Mouse (Mus musculus) forebrain, embryonic 16.5 days (tissue): ENCODE measurements around the gene Actn4. TPM values are rescaled to one million over a fixed set of nuclear protein-coding genes. Genes with fewer than 3 reads are reported as not detected.
"Not testable (repeated sequence)": the region's sequence is repeated elsewhere in the genome, so short reads cannot be mapped to it uniquely, and the experiment has no call there.

Source experiments
- ATAC-seq: fragments of 200-750 bp; cut with Nextera tagmentation; 2 replicates; pipeline ENCODE4 v1.8.0; 2017; ENCODE audit warnings: mild to moderate bottlenecking, moderate library complexity
- H3K27ac ChIP-seq: fragments of 300-500 bp; sonication (generic); 2 replicates; pipeline ENCODE4 v1.5.1; 2014; ENCODE audit warnings: low read length, control low read depth
- H3K27me3 ChIP-seq: fragments of 300-500 bp; sonication (generic); replicated peaks from 2 replicates; pipeline ENCODE4 v1.6.1; 2014; ENCODE audit warnings: low read length; ENCODE audit not compliant: control insufficient read depth, insufficient read depth
- H3K36me3 ChIP-seq: fragments of 300-500 bp; sonication (generic); 2 replicates; pipeline ENCODE4 v1.6.1; 2014; ENCODE audit not compliant: control insufficient read depth, insufficient read depth
- H3K4me1 ChIP-seq: fragments of 300-500 bp; sonication (generic); replicated peaks from 2 replicates; pipeline ENCODE4 v1.6.1; 2014; ENCODE audit warnings: low read length; ENCODE audit not compliant: control insufficient read depth, insufficient read depth
- H3K4me2 ChIP-seq: fragments of 300-500 bp; sonication (generic); 2 replicates; pipeline ENCODE4 v1.6.1; 2014; ENCODE audit warnings: mild to moderate bottlenecking, low read length, control low read depth
- H3K4me3 ChIP-seq: fragments of 300-500 bp; sonication (generic); replicated peaks from 2 replicates; pipeline ENCODE4 v1.5.1; 2014; ENCODE audit warnings: mild to moderate bottlenecking, low read length, control low read depth
- H3K9ac ChIP-seq: fragments of 300-500 bp; sonication (generic); replicated peaks from 2 replicates; pipeline ENCODE4 v1.6.1; 2014; ENCODE audit warnings: low read depth, low read length, control low read depth
- H3K9me3 ChIP-seq: fragments of 300-500 bp; sonication (generic); 2 replicates; pipeline ENCODE4 v1.6.1; 2016; ENCODE audit warnings: low read length; ENCODE audit not compliant: control insufficient read depth
- WGBS: fragments of 180-500 bp; shearing (Covaris S2); extraction: QIAGEN DNeasy Blood & Tissue Kit; methylation state at CpG from one replicate; pipeline ENCODE4 v1.1.7; 2014; 5-methylcytosine and 5-hydroxymethylcytosine counted together
- polyA plus RNA-seq: library from polyadenylated mRNA; unstranded; fragments of >200 nt; fragmentation: Nextera tagmentation; extraction: Ambion mirVana; gene quantifications from 2 replicates; pipeline ENCODE4 v1.2.1, GENCODE M21; 2015

The Actn4 gene
- polyA plus RNA-seq, 1 experiment from 2014 or later, result 150 TPM

GRCm38 (mm10) chr7:28972542-28972985, 10.4 kb upstream of the Actn4 start:
- Histone ChIP-seq H3K4me3 (no peak overlapping the region), H3K4me2 (no peak overlapping the region), H3K27me3 (no peaks in the 10 kb centered on the region), H3K27ac (no peak overlapping the region), H3K36me3 (peaks cover 24% of the 10 kb centered on the region), H3K4me1 (peaks cover 4% of the 10 kb centered on the region; the same call in 1 of the 2 replicates), H3K9me3 (no peaks in the 10 kb centered on the region), H3K9ac (no peak overlapping the region)
- ATAC-seq, result no peak
- WGBS, result 71% methylated on average over 8 of the region's 8 CpGs

GRCm38 (mm10) chr7:28971770-28972269, 9.7 kb upstream of the Actn4 start:
- H3K36me3 ChIP-seq, result peaks cover 18% of the 10 kb centered on the region

GRCm38 (mm10) chr7:28971029-28971428, 8.9 kb upstream of the Actn4 start:
- no peak for ATAC-seq
- Histone ChIP-seq H3K9me3 (no peaks in the 10 kb centered on the region), H3K4me3 (no peak overlapping the region), H3K36me3 (peaks cover 13% of the 10 kb centered on the region), H3K27me3 (no peaks in the 10 kb centered on the region), H3K4me2 (no peak overlapping the region), H3K9ac (no peak overlapping the region), H3K4me1 (peaks cover 4% of the 10 kb centered on the region; the same call in 1 of the 2 replicates), H3K27ac (no peak overlapping the region)
- WGBS, result 88% methylated on average over 7 of the region's 7 CpGs

More at GRCm38 (mm10) chr7:28971770-28972269, 9.7 kb upstream of the Actn4 start:
- 66% methylated on average over 6 of the region's 6 CpGs for WGBS
- no peak for ATAC-seq
- H3K9ac ChIP-seq, result no peak overlapping the region
- H3K9me3 ChIP-seq, result no peaks in the 10 kb centered on the region
- no peak overlapping the region for H3K4me2 ChIP-seq
- no peak overlapping the region for H3K27ac ChIP-seq
- no peaks in the 10 kb centered on the region for H3K27me3 ChIP-seq
- H3K4me3 ChIP-seq, result no peak overlapping the region
- peaks cover 4% of the 10 kb centered on the region; the same call in 1 of the 2 replicates for H3K4me1 ChIP-seq

- no peaks in the 10 kb centered on the region for H3K9me3 ChIP-seq
- no peaks in the 10 kb centered on the region for H3K27me3 ChIP-seq
- peaks cover 13% of the 10 kb centered on the region for H3K36me3 ChIP-seq
- H3K4me3 ChIP-seq, result no peak overlapping the region
- H3K9ac ChIP-seq, result no peak overlapping the region
- ATAC-seq, result no peak
- no peak overlapping the region for H3K27ac ChIP-seq
- peaks cover 4% of the 10 kb centered on the region; the same call in 1 of the 2 replicates for H3K4me1 ChIP-seq
- WGBS, result 83% methylated on average over 12 of the region's 12 CpGs
- no peak overlapping the region for H3K4me2 ChIP-seq
These were observed 7.7 kb upstream of the Actn4 start for GRCm38 (mm10) chr7:28969672-28970394.

GRCm38 (mm10) chr7:28969271-28969670, 7.1 kb upstream of the Actn4 start:
- no peak overlapping the region for H3K27ac ChIP-seq
- H3K27me3 ChIP-seq, result no peaks in the 10 kb centered on the region
- H3K36me3 ChIP-seq, result peaks cover 13% of the 10 kb centered on the region
- no peak overlapping the region for H3K9ac ChIP-seq
- no peak for ATAC-seq
- WGBS, result 81% methylated on average over 1 of the region's 1 CpGs
- no peak overlapping the region for H3K4me3 ChIP-seq
- peaks cover 4% of the 10 kb centered on the region; the same call in 1 of the 2 replicates for H3K4me1 ChIP-seq
- H3K4me2 ChIP-seq, result no peak overlapping the region
- H3K9me3 ChIP-seq, result no peaks in the 10 kb centered on the region

GRCm38 (mm10) chr7:28968120-28968519, 6.0 kb upstream of the Actn4 start:
- H3K4me3 ChIP-seq, H3K36me3 ChIP-seq, ATAC-seq, H3K27ac ChIP-seq, H3K9me3 ChIP-seq, H3K4me2 ChIP-seq, H3K9ac ChIP-seq, H3K27me3 ChIP-seq, H3K4me1 ChIP-seq: not testable (repeated sequence)
- WGBS, result 95% methylated on average over 8 of the region's 8 CpGs

GRCm38 (mm10) chr7:28966751-28967505, 4.8 kb upstream of the Actn4 start:
- H3K4me2 ChIP-seq, result no peak overlapping the region
- 67% methylated on average over 4 of the region's 4 CpGs for WGBS
- no peaks in the 10 kb centered on the region for H3K9me3 ChIP-seq
- no peak overlapping the region for H3K4me3 ChIP-seq
- H3K27me3 ChIP-seq, result no peaks in the 10 kb centered on the region
- peaks cover 9% of the 10 kb centered on the region for H3K4me1 ChIP-seq
- no peak for ATAC-seq
- H3K27ac ChIP-seq, result no peak overlapping the region
- H3K9ac ChIP-seq, result no peak overlapping the region
- peaks cover 4% of the 10 kb centered on the region; the same call in 1 of the 2 replicates for H3K36me3 ChIP-seq

- 62% methylated on average over 4 of the region's 5 CpGs for WGBS
- no peak for ATAC-seq
- Histone ChIP-seq H3K27me3 (no peaks in the 10 kb centered on the region), H3K9me3 (no peaks in the 10 kb centered on the region), H3K4me3 (no peak overlapping the region), H3K4me1 (peaks cover 10% of the 10 kb centered on the region), H3K4me2 (no peak overlapping the region), H3K27ac (no peak overlapping the region), H3K36me3 (peaks cover 3% of the 10 kb centered on the region; the same call in 1 of the 2 replicates), H3K9ac (no peak overlapping the region)
These were observed 4.0 kb upstream of the Actn4 start for GRCm38 (mm10) chr7:28966181-28966580.

GRCm38 (mm10) chr7:28965346-28965840, 3.3 kb upstream of the Actn4 start:
- ATAC-seq, result no peak
- Histone ChIP-seq H3K4me3 (no peak overlapping the region), H3K27me3 (no peaks in the 10 kb centered on the region), H3K9me3 (no peaks in the 10 kb centered on the region), H3K27ac (no peak overlapping the region), H3K9ac (no peak overlapping the region), H3K36me3 (no peaks in the 10 kb centered on the region), H3K4me2 (no peak overlapping the region), H3K4me1 (peaks cover 18% of the 10 kb centered on the region)
- WGBS, result 85% methylated on average over 5 of the region's 5 CpGs
